Mouse (Mus musculus): ENCODE measurements around the gene Tmem41a.
"Not testable (repeated sequence)": the region's sequence is repeated elsewhere in the genome, so short reads cannot be mapped to it uniquely, and the experiment has no call there.

- TF ChIP-seq CTCF (IDR thresholded peaks at IDR 0.05; ENCODE audit: extremely low read depth, insufficient read depth, insufficient read length, insufficient replicate concordance); POLR2A (IDR thresholded peaks at IDR 0.05; ENCODE audit: low read depth, low read length): not testable (repeated sequence)
Measured at GRCm38 (mm10) chr16:21908906-21909305, 38.4 kb downstream of the Tmem41a start.
